Mouse (Mus musculus): ENCODE data around the gene Arhgap24. TPM values are rescaled to one million over a fixed set of nuclear protein-coding genes. Genes with fewer than 3 reads are reported as not detected.

Gene Arhgap24
- polyA plus RNA-seq, 1 experiment from 2014 or later = 12.0 TPM

- Histone ChIP-seq H3K36me3 (ENCODE audit: control insufficient read depth, insufficient read depth, low read length) (no peaks in the 10 kb centered on the region), H3K4me3 (ENCODE audit: low read depth, low read length) (no peak overlapping the region), H3K9ac (replicated peaks; ENCODE audit: low read depth, low read length) (no peak overlapping the region), H3K4me1 (ENCODE audit: control insufficient read depth, insufficient read depth, low read length) (no peaks in the 10 kb centered on the region), H3K9me3 (ENCODE audit: control insufficient read depth, low read length) (no peaks in the 10 kb centered on the region), H3K27me3 (ENCODE audit: control insufficient read depth, insufficient read depth, low read length) (no peaks in the 10 kb centered on the region), H3K4me2 (ENCODE audit: low read depth, low read length) (no peak overlapping the region), H3K27ac (ENCODE audit: low read depth, low read length) (no peak overlapping the region)
- no peak for ATAC-seq (ENCODE audit: low read depth)
- WGBS = 90% methylated on average over 3 of the region's 3 CpGs
These were observed 212.7 kb downstream of the Arhgap24 start for GRCm38 (mm10) chr5:102693871-102694270.

DNA sequence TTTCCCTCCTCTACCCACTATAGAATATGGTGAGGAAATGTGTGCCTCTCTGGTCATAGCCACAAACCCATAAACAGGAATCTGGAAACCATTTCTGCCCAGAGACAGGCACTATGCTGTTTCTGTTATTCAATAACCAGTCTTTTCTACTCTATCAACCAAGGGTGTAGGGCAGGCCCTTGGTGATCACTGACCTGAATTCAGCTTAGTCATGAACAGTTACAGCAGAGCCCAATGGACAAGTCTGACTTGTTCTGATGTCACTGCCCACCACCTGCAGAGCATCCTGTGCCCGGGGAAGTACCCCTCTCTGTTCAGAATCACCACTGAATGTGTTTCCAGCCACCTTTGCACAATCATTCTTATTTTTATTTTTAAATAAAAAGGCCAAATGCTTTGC lies 216.6 kb downstream of the Arhgap24 start:
- Histone ChIP-seq H3K27ac (ENCODE audit: low read depth, low read length) (no peak overlapping the region), H3K36me3 (ENCODE audit: control insufficient read depth, insufficient read depth, low read length) (no peaks in the 10 kb centered on the region), H3K4me3 (ENCODE audit: low read depth, low read length) (no peak overlapping the region), H3K9ac (replicated peaks; ENCODE audit: low read depth, low read length) (no peak overlapping the region), H3K27me3 (ENCODE audit: control insufficient read depth, insufficient read depth, low read length) (no peaks in the 10 kb centered on the region), H3K4me2 (ENCODE audit: low read depth, low read length) (no peak overlapping the region), H3K9me3 (ENCODE audit: control insufficient read depth, low read length) (no peaks in the 10 kb centered on the region), H3K4me1 (ENCODE audit: control insufficient read depth, insufficient read depth, low read length) (no peaks in the 10 kb centered on the region)
- WGBS = 87% methylated on average over 1 of the region's 1 CpGs
- no peak for ATAC-seq (ENCODE audit: low read depth)

DNA sequence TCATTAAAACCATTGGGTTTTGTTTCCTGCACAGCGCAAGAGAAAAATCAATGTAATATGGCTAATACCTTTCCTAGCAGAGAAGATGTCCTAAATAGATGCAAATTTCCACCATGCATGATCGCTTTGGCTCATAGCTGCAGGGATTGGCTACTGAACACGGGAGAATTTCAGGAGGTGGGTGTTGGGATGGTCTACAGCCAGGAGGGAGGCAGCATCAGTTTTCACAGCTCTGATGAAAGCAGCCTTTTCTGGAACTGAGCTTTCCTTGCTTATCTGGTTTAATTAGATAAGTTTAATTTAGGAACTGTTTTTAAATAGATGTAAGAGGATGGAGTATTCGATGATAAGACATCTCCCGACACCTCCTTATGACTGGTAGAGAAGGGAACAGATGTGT lies 217.2 kb downstream of the Arhgap24 start:
- ATAC-seq (ENCODE audit: low read depth) = no peak
- Histone ChIP-seq H3K4me2 (ENCODE audit: low read depth, low read length) (no peak overlapping the region), H3K9me3 (ENCODE audit: control insufficient read depth, low read length) (no peaks in the 10 kb centered on the region), H3K36me3 (ENCODE audit: control insufficient read depth, insufficient read depth, low read length) (no peaks in the 10 kb centered on the region), H3K9ac (replicated peaks; ENCODE audit: low read depth, low read length) (no peak overlapping the region), H3K27me3 (ENCODE audit: control insufficient read depth, insufficient read depth, low read length) (no peaks in the 10 kb centered on the region), H3K4me1 (ENCODE audit: control insufficient read depth, insufficient read depth, low read length) (no peaks in the 10 kb centered on the region), H3K27ac (ENCODE audit: low read depth, low read length) (no peak overlapping the region), H3K4me3 (ENCODE audit: low read depth, low read length) (no peak overlapping the region)
- WGBS = 87% methylated on average over 5 of the region's 5 CpGs

DNA sequence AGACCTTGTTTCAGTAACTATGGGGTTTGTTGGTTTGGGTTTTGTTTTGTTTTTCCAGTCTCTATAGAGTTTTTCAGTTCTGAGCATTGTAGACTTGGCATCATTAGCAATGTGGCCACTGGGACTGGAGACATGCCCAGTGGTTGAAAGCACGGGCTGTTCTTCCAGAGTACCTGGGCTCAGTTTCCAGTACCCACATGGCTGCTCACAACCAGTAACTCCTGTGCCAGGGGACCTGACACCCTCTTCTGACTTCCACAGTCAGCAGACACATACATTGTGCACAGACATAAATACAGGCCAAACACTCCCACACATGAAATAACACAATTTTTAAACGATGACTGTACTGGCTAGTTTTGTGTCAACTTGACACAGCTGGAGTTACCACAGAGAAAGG lies 217.7 kb downstream of the Arhgap24 start:
- no peaks in the 10 kb centered on the region for H3K4me1 ChIP-seq (ENCODE audit: control insufficient read depth, insufficient read depth, low read length)
- no peaks in the 10 kb centered on the region for H3K9me3 ChIP-seq (ENCODE audit: control insufficient read depth, low read length)
- H3K27ac ChIP-seq (ENCODE audit: low read depth, low read length) = no peak overlapping the region
- H3K4me2 ChIP-seq (ENCODE audit: low read depth, low read length) = no peak overlapping the region
- no peak overlapping the region for H3K4me3 ChIP-seq (ENCODE audit: low read depth, low read length)
- no peaks in the 10 kb centered on the region for H3K36me3 ChIP-seq (ENCODE audit: control insufficient read depth, insufficient read depth, low read length)
- no peaks in the 10 kb centered on the region for H3K27me3 ChIP-seq (ENCODE audit: control insufficient read depth, insufficient read depth, low read length)
- ATAC-seq (ENCODE audit: low read depth) = no peak
- WGBS = 93% methylated on average over 2 of the region's 2 CpGs
- H3K9ac ChIP-seq (replicated peaks; ENCODE audit: low read depth, low read length) = no peak overlapping the region

- no peak overlapping the region for H3K4me2 ChIP-seq (ENCODE audit: low read depth, low read length)
- 87% methylated on average over 6 of the region's 6 CpGs for WGBS
- no peak overlapping the region for H3K9ac ChIP-seq (replicated peaks; ENCODE audit: low read depth, low read length)
- H3K9me3 ChIP-seq (ENCODE audit: control insufficient read depth, low read length) = no peaks in the 10 kb centered on the region
- H3K27me3 ChIP-seq (ENCODE audit: control insufficient read depth, insufficient read depth, low read length) = no peaks in the 10 kb centered on the region
- H3K4me1 ChIP-seq (ENCODE audit: control insufficient read depth, insufficient read depth, low read length) = no peaks in the 10 kb centered on the region
- no peak for ATAC-seq (ENCODE audit: low read depth)
- no peak overlapping the region for H3K27ac ChIP-seq (ENCODE audit: low read depth, low read length)
- H3K4me3 ChIP-seq (ENCODE audit: low read depth, low read length) = no peak overlapping the region
- H3K36me3 ChIP-seq (ENCODE audit: control insufficient read depth, insufficient read depth, low read length) = no peaks in the 10 kb centered on the region
These were observed 221.4 kb downstream of the Arhgap24 start for GRCm38 (mm10) chr5:102702581-102702980.

DNA sequence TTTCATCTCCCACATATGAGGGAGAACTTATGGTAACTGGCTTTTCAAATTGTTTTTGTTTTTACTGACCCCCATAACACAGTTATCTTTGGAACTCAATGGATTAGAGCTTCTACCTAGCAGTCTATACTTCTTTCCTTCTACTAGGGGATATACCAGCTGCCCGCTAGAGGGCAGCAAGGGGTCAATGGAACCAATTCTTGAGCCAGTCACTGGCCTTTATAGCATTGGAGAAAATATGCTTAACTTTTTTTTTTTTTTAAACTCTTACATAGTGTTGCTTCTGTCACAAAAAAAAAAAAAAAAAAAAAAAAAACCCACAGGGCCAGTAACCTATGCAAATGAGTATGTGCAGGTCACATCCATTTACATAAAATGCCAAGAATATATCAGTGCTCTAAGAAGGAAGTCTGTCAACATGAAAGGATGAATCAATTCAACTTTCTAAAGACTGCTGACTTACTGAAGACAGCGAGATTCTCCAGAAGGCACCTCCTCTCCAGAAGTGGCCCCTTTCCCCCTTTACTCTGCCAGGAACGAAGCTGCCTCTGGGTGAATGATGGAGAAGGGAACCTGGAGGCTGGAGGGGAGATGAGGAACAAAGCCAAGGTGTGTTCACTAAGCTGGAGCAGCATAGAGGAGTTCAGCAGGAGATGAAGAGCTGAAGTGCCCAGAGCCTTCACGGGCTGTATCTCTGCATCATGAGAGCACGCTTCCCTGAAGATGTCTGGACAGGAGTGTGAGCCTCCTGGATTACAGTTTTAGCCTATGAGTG lies 222.3 kb downstream of the Arhgap24 start:
- no peak overlapping the region for H3K4me2 ChIP-seq (ENCODE audit: low read depth, low read length)
- no peaks in the 10 kb centered on the region for H3K4me1 ChIP-seq (ENCODE audit: control insufficient read depth, insufficient read depth, low read length)
- WGBS = 52% methylated on average over 5 of the region's 5 CpGs
- peak; percentile 31; the same call in 1 of the 2 replicates for ATAC-seq (ENCODE audit: low read depth)
- H3K36me3 ChIP-seq (ENCODE audit: control insufficient read depth, insufficient read depth, low read length) = no peaks in the 10 kb centered on the region
- no peaks in the 10 kb centered on the region for H3K27me3 ChIP-seq (ENCODE audit: control insufficient read depth, insufficient read depth, low read length)
- no peak overlapping the region for H3K9ac ChIP-seq (replicated peaks; ENCODE audit: low read depth, low read length)
- H3K4me3 ChIP-seq (ENCODE audit: low read depth, low read length) = no peak overlapping the region
- H3K9me3 ChIP-seq (ENCODE audit: control insufficient read depth, low read length) = no peaks in the 10 kb centered on the region
- no peak overlapping the region for H3K27ac ChIP-seq (ENCODE audit: low read depth, low read length)

GRCm38 (mm10) chr5:102705170-102705569 lies 224.0 kb downstream of the Arhgap24 start:
- Histone ChIP-seq H3K27me3 (ENCODE audit: control insufficient read depth, insufficient read depth, low read length) (no peaks in the 10 kb centered on the region), H3K9me3 (ENCODE audit: control insufficient read depth, low read length) (no peaks in the 10 kb centered on the region), H3K27ac (ENCODE audit: low read depth, low read length) (no peak overlapping the region), H3K4me1 (ENCODE audit: control insufficient read depth, insufficient read depth, low read length) (no peaks in the 10 kb centered on the region), H3K4me2 (ENCODE audit: low read depth, low read length) (no peak overlapping the region), H3K9ac (replicated peaks; ENCODE audit: low read depth, low read length) (no peak overlapping the region), H3K4me3 (ENCODE audit: low read depth, low read length) (no peak overlapping the region), H3K36me3 (ENCODE audit: control insufficient read depth, insufficient read depth, low read length) (no peaks in the 10 kb centered on the region)
- WGBS = 16% methylated on average over 2 of the region's 2 CpGs
- ATAC-seq (ENCODE audit: low read depth) = no peak

DNA sequence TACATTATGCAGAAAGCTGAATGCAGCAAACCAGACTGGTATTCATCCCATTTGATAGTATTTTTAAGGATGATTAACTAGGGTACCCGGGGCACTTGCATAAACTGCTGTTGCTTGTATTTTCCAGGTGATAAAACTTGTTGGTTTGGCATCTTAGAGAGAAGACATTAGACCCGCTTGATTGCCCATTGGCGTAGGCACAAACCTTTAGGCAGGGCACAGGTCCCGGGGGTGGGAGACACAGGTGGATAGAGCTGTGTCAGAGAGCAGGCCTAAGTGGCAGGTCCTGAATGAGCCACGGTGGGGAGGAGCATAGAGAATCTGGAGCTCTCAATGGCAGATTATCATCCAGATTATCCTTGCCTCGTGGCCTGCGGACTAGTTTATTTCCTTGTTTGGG lies 229.1 kb downstream of the Arhgap24 start:
- H3K9me3 ChIP-seq (ENCODE audit: control insufficient read depth, low read length) = no peaks in the 10 kb centered on the region

DNA sequence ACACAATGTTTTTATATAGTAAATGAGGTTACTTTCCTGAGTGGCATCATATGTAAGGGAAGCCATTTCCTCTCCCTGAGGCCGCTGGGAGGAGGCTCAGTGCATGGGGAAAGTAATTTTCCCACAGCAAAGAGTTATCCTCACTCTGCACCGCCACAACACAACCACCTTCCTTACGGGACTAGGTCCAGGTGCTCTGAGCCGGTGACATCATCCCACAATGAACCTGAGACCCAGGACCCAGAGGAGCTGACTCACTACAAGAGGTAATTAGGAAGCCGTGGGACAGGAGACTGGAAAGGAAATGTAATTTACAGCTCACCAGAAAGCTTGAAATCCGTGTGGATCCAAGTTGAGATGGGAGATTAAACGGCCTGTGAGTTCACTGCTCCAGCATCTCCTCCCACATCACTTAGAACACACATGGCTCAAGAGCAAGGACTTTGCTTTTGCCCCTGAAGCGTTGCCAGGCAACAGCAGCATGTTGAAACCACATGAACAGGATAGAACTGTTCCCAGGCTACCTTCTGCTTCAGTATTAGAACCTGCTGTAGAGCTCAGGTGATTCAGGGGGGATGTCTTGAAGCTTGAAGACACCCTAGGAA lies 238.3 kb downstream of the Arhgap24 start:
- 58% methylated on average over 8 of the region's 8 CpGs for WGBS

More for the DNA sequence above, 229.1 kb downstream of the Arhgap24 start:
- Histone ChIP-seq H3K4me3 (ENCODE audit: low read depth, low read length) (no peak overlapping the region), H3K27me3 (ENCODE audit: control insufficient read depth, insufficient read depth, low read length) (no peaks in the 10 kb centered on the region), H3K4me1 (ENCODE audit: control insufficient read depth, insufficient read depth, low read length) (no peaks in the 10 kb centered on the region), H3K27ac (ENCODE audit: low read depth, low read length) (no peak overlapping the region), H3K36me3 (ENCODE audit: control insufficient read depth, insufficient read depth, low read length) (no peaks in the 10 kb centered on the region), H3K4me2 (ENCODE audit: low read depth, low read length) (no peak overlapping the region), H3K9ac (replicated peaks; ENCODE audit: low read depth, low read length) (no peak overlapping the region)
- no peak for ATAC-seq (ENCODE audit: low read depth)
- 74% methylated on average over 7 of the region's 7 CpGs for WGBS

More for the DNA sequence above, 238.3 kb downstream of the Arhgap24 start:
- no peak overlapping the region for H3K4me3 ChIP-seq (ENCODE audit: low read depth, low read length)
- H3K36me3 ChIP-seq (ENCODE audit: control insufficient read depth, insufficient read depth, low read length) = no peaks in the 10 kb centered on the region
- no peak overlapping the region for H3K4me2 ChIP-seq (ENCODE audit: low read depth, low read length)
- H3K27me3 ChIP-seq (ENCODE audit: control insufficient read depth, insufficient read depth, low read length) = no peaks in the 10 kb centered on the region
- no peak overlapping the region for H3K9ac ChIP-seq (replicated peaks; ENCODE audit: low read depth, low read length)
- H3K4me1 ChIP-seq (ENCODE audit: control insufficient read depth, insufficient read depth, low read length) = no peaks in the 10 kb centered on the region
- no peaks in the 10 kb centered on the region for H3K9me3 ChIP-seq (ENCODE audit: control insufficient read depth, low read length)
- ATAC-seq (ENCODE audit: low read depth) = no peak
- no peak overlapping the region for H3K27ac ChIP-seq (ENCODE audit: low read depth, low read length)

All from neural tube, embryonic 14.5 days (tissue).